Mouse (Mus musculus): ENCODE data around the gene Tgfbr2. TPM values are rescaled to one million over a fixed set of nuclear protein-coding genes. Genes with fewer than 3 reads are reported as not detected.
A peak's percentile ranks its signal among the peaks of the same experiment; 100 is the strongest.

Gene Tgfbr2
- polyA plus RNA-seq (2014; fragmentation: Nextera tagmentation; extraction: Ambion mirVana), result 49.7 and 53.0 TPM in 2 replicates

DNA sequence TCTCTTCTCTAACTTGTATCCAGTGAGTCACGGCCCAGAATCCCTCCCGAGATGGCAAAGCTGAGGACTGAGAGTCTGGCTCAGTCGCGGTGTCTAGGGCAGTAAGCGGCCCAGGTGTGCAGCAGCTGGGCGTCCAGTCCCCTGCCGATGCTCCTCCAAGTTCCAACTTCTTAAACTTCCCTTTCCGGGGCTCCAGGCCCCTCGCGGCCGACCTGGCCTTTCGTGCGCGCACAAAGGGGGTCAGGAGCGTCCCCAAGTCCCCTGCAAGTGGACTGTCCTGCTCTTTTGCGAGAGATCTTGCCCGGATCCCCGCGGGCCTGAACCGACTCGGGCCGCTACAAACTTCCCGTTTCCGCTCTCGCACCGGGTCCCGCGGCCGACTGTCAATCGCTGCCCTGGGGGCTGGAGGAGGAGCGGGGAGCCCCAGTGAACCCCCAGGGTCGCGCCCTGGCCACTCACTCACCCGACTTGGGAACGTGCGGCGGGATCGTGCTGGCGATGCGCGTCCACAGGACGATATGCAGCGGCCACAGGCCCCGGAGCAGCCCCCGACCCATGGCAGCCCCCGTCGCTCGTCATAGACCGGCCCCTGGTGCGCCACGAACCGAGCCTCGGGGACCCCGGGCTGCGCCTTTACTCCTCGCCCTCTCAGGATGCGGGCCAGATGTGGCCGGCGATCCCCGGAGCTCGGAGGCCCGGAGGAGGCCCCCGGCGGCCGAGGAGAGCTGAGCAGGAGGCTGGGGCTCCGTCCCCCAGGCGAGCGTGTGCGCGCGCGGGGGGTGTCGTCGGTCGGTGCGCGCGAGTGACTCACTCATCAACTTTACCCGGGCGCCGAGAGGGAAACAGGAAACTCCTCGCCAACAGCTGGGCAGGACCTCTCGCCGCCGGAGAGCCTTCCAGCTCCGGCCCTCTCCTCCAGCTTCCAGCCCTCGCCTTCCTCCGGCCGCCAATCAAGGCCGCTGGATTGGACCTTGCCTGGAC is at the start of gene Tgfbr2:
Gene Tgfbr2 (minus strand): TSS at position 880 of the 981 bp plus-strand sequence.
- DNase-seq (ENCODE audit: low spot score), result peak; percentile 93
- Histone ChIP-seq H3K9me3 (ENCODE audit: control insufficient read depth, low read length) (no peaks in the 10 kb centered on the region), H3K9ac (ENCODE audit: low read depth, low read length) (peak within 1 kb of the TSS; percentile 98), H3K4me1 (ENCODE audit: control insufficient read depth, insufficient read depth, low read length) (peaks cover 37% of the 10 kb centered on the region), H3K27ac (replicated peaks; ENCODE audit: low read depth, low read length) (peak within 1 kb of the TSS; percentile 96), H3K4me3 (ENCODE audit: low read depth, low read length) (peak within 1 kb of the TSS; percentile 89), H3K4me2 (ENCODE audit: low read depth, low read length) (peak within 1 kb of the TSS; percentile 88), H3K36me3 (ENCODE audit: control insufficient read depth, insufficient read depth, low read length) (no peaks in the 10 kb centered on the region), H3K27me3 (replicated peaks; ENCODE audit: control insufficient read depth, insufficient read depth, low read length) (no peaks in the 10 kb centered on the region)
- peak; percentile 88 for ATAC-seq (ENCODE audit: low read depth)
- WGBS, result under 1% methylated on average over 58 of the region's 90 CpGs

GRCm38 (mm10) chr9:116223368-116223767 is 48.2 kb upstream of the Tgfbr2 start:
- H3K9me3 ChIP-seq (ENCODE audit: control insufficient read depth, low read length), result no peaks in the 10 kb centered on the region
- no peak overlapping the region for H3K4me2 ChIP-seq (ENCODE audit: low read depth, low read length)
- ATAC-seq (ENCODE audit: low read depth) (no peak), DNase-seq (ENCODE audit: low spot score) (peak; percentile 60)
- H3K27me3 ChIP-seq (replicated peaks; ENCODE audit: control insufficient read depth, insufficient read depth, low read length), result no peaks in the 10 kb centered on the region
- H3K27ac ChIP-seq (replicated peaks; ENCODE audit: low read depth, low read length), result no peak overlapping the region
- 58% methylated on average over 6 of the region's 6 CpGs for WGBS
- H3K9ac ChIP-seq (ENCODE audit: low read depth, low read length), result no peak overlapping the region
- H3K36me3 ChIP-seq (ENCODE audit: control insufficient read depth, insufficient read depth, low read length), result no peaks in the 10 kb centered on the region
- no peak overlapping the region for H3K4me3 ChIP-seq (ENCODE audit: low read depth, low read length)
- H3K4me1 ChIP-seq (ENCODE audit: control insufficient read depth, insufficient read depth, low read length), result peaks cover 17% of the 10 kb centered on the region

DNA sequence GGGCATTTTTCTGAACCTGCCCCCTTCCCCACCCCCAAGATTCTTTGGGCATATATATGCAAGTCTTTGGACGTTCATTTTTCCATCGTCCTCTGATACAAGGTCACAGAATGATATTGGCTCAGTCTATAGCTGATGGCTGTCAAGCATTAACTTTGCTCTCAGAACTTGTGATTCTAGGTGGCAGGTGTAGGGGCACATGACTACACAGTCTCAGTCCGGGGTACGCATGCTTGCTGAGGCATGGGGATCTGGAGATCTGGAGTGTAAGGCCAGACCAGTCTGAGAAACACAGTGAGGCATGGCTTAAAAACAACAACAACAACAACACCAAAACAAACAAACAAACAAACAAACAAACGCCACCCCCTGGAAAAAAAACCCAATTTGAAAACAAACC is 47.5 kb upstream of the Tgfbr2 start:
- H3K36me3 ChIP-seq (ENCODE audit: control insufficient read depth, insufficient read depth, low read length), result no peaks in the 10 kb centered on the region
- H3K4me2 ChIP-seq (ENCODE audit: low read depth, low read length), result no peak overlapping the region
- ATAC-seq (ENCODE audit: low read depth), result no peak
- DNase-seq (ENCODE audit: low spot score), result no peak
- WGBS, result 84% methylated on average over 5 of the region's 5 CpGs
- H3K4me3 ChIP-seq (ENCODE audit: low read depth, low read length), result no peak overlapping the region
- H3K27ac ChIP-seq (replicated peaks; ENCODE audit: low read depth, low read length), result no peak overlapping the region
- H3K9ac ChIP-seq (ENCODE audit: low read depth, low read length), result no peak overlapping the region
- H3K9me3 ChIP-seq (ENCODE audit: control insufficient read depth, low read length), result no peaks in the 10 kb centered on the region
- H3K27me3 ChIP-seq (replicated peaks; ENCODE audit: control insufficient read depth, insufficient read depth, low read length), result no peaks in the 10 kb centered on the region
- peaks cover 17% of the 10 kb centered on the region for H3K4me1 ChIP-seq (ENCODE audit: control insufficient read depth, insufficient read depth, low read length)

DNA sequence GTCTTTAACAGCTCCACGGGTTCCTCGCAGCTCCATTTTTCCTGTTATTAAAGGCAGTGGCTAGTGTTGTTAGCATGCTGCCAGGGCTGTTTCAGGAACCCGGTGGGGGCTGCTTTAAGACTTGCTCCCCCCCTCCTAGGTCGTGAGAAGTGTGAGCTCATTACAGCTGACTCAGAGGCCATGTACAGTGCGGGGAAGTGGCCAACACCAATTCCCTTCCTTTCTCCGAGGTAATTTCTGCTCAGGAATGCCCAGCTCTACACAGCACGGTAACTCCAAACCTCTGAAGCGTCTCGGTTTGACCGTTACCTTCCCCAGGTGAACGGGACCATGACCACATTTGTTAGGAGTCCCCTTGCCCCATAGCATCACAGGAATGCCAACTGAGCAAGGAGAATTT is 46.8 kb upstream of the Tgfbr2 start:
- Histone ChIP-seq H3K36me3 (ENCODE audit: control insufficient read depth, insufficient read depth, low read length) (no peaks in the 10 kb centered on the region), H3K4me3 (ENCODE audit: low read depth, low read length) (no peak overlapping the region), H3K9ac (ENCODE audit: low read depth, low read length) (no peak overlapping the region), H3K4me1 (ENCODE audit: control insufficient read depth, insufficient read depth, low read length) (peaks cover 17% of the 10 kb centered on the region), H3K27ac (replicated peaks; ENCODE audit: low read depth, low read length) (no peak overlapping the region; the same call in 1 of the 2 replicates), H3K27me3 (replicated peaks; ENCODE audit: control insufficient read depth, insufficient read depth, low read length) (no peaks in the 10 kb centered on the region), H3K9me3 (ENCODE audit: control insufficient read depth, low read length) (no peaks in the 10 kb centered on the region), H3K4me2 (ENCODE audit: low read depth, low read length) (no peak overlapping the region)
- ATAC-seq (ENCODE audit: low read depth), result no peak
- 66% methylated on average over 11 of the region's 11 CpGs for WGBS
- DNase-seq (ENCODE audit: low spot score), result no peak

DNA sequence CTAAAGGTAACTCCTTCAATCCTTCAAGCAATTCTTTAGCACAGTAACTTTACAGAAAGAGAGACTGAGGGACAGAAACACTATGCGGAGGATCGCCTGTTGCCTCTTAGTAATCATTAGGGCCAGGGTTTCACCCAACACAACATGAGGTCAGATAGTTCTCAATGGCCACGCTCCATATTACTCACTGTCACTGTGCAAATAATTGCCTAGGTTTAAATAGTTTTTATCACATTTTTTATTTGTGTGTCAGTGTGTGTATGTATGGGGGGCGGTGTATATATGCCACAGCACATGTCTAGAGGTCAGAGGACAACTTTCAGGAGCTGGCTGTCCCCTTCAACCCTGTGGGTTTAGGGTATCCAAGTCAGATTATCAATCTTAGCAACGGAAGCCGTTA is 46.4 kb upstream of the Tgfbr2 start:
- Histone ChIP-seq H3K9me3 (ENCODE audit: control insufficient read depth, low read length) (no peaks in the 10 kb centered on the region), H3K4me1 (ENCODE audit: control insufficient read depth, insufficient read depth, low read length) (peaks cover 17% of the 10 kb centered on the region), H3K4me2 (ENCODE audit: low read depth, low read length) (no peak overlapping the region), H3K36me3 (ENCODE audit: control insufficient read depth, insufficient read depth, low read length) (no peaks in the 10 kb centered on the region), H3K27ac (replicated peaks; ENCODE audit: low read depth, low read length) (no peak overlapping the region), H3K27me3 (replicated peaks; ENCODE audit: control insufficient read depth, insufficient read depth, low read length) (no peaks in the 10 kb centered on the region), H3K4me3 (ENCODE audit: low read depth, low read length) (no peak overlapping the region), H3K9ac (ENCODE audit: low read depth, low read length) (no peak overlapping the region)
- WGBS, result 85% methylated on average over 6 of the region's 6 CpGs
- no peak for ATAC-seq (ENCODE audit: low read depth)
- no peak for DNase-seq (ENCODE audit: low spot score)

DNA sequence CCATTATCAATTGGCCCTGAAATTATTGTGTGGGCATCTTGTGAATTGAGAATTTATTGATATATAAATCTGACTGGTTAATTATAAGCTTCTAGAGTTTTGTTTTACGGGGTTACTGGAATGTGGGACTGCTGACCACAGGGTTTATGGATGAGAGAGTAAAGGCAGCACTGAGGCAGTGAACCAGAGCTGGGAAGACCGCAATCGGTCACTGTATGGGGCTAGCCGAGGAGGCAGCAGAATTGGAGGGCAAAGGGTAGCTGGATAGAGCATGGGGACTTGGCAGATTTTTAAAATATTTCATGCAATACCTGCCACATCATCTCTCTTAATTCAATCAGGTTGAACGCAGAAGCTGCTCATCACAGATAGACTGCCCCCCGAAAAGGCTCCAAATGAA is 45.5 kb upstream of the Tgfbr2 start:
- Histone ChIP-seq H3K4me2 (ENCODE audit: low read depth, low read length) (no peak overlapping the region), H3K4me3 (ENCODE audit: low read depth, low read length) (no peak overlapping the region), H3K9me3 (ENCODE audit: control insufficient read depth, low read length) (no peaks in the 10 kb centered on the region), H3K4me1 (ENCODE audit: control insufficient read depth, insufficient read depth, low read length) (peaks cover 17% of the 10 kb centered on the region), H3K27ac (replicated peaks; ENCODE audit: low read depth, low read length) (no peak overlapping the region), H3K36me3 (ENCODE audit: control insufficient read depth, insufficient read depth, low read length) (no peaks in the 10 kb centered on the region), H3K9ac (ENCODE audit: low read depth, low read length) (no peak overlapping the region), H3K27me3 (replicated peaks; ENCODE audit: control insufficient read depth, insufficient read depth, low read length) (no peaks in the 10 kb centered on the region)
- DNase-seq (ENCODE audit: low spot score), result no peak
- no peak for ATAC-seq (ENCODE audit: low read depth)
- WGBS, result 93% methylated on average over 6 of the region's 6 CpGs

DNA sequence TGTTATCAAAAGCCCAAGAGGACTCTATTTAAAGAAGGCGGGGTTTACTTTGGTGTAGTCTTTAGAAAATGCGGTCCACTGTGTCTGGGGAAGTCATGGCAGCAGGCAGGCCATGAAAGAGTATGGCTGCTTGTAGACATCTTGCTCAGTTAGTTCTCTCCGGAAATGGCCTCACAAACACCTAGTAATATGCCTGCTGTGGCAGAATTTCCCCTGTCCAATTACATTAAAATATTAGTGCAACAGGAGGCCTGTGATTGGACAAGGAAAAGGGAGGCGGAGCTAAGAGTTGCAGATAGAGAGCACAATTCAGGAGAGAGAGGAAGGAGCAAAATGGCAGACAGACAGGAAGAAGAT is 45.0 kb upstream of the Tgfbr2 start:
- ATAC-seq (ENCODE audit: low read depth) (no peak), DNase-seq (ENCODE audit: low spot score) (no peak)
- Histone ChIP-seq H3K4me3 (ENCODE audit: low read depth, low read length) (no peak overlapping the region), H3K9me3 (ENCODE audit: control insufficient read depth, low read length) (no peaks in the 10 kb centered on the region), H3K4me1 (ENCODE audit: control insufficient read depth, insufficient read depth, low read length) (peaks cover 17% of the 10 kb centered on the region), H3K4me2 (ENCODE audit: low read depth, low read length) (no peak overlapping the region), H3K27me3 (replicated peaks; ENCODE audit: control insufficient read depth, insufficient read depth, low read length) (no peaks in the 10 kb centered on the region), H3K9ac (ENCODE audit: low read depth, low read length) (no peak overlapping the region), H3K27ac (replicated peaks; ENCODE audit: low read depth, low read length) (peak overlapping the region; percentile 90), H3K36me3 (ENCODE audit: control insufficient read depth, insufficient read depth, low read length) (no peaks in the 10 kb centered on the region)
- 71% methylated on average over 4 of the region's 4 CpGs for WGBS

GRCm38 (mm10) chr9:116219234-116220158 is 44.3 kb upstream of the Tgfbr2 start:
- Histone ChIP-seq H3K4me2 (ENCODE audit: low read depth, low read length) (no peak overlapping the region), H3K9me3 (ENCODE audit: control insufficient read depth, low read length) (no peaks in the 10 kb centered on the region), H3K27ac (replicated peaks; ENCODE audit: low read depth, low read length) (peak overlapping the region; percentile 90), H3K9ac (ENCODE audit: low read depth, low read length) (no peak overlapping the region), H3K4me1 (ENCODE audit: control insufficient read depth, insufficient read depth, low read length) (peaks cover 17% of the 10 kb centered on the region), H3K4me3 (ENCODE audit: low read depth, low read length) (no peak overlapping the region), H3K27me3 (replicated peaks; ENCODE audit: control insufficient read depth, insufficient read depth, low read length) (no peaks in the 10 kb centered on the region), H3K36me3 (ENCODE audit: control insufficient read depth, insufficient read depth, low read length) (no peaks in the 10 kb centered on the region)
- ATAC-seq (ENCODE audit: low read depth) (peak; percentile 60), DNase-seq (ENCODE audit: low spot score) (peak; percentile 76)
- 27% methylated on average over 9 of the region's 9 CpGs for WGBS

All from embryonic facial prominence, embryonic 14.5 days (tissue).